Mouse (Mus musculus) midbrain, embryonic 16.5 days (tissue): ENCODE results near the gene Treml2. TPM values are rescaled to one million over a fixed set of nuclear protein-coding genes. Genes with fewer than 3 reads are reported as not detected.

Experiments
- ATAC-seq: fragments of 200-750 bp; cut with Nextera tagmentation; 2 replicates; pipeline ENCODE4 v1.8.0; 2017; ENCODE audit warnings: moderate TSS enrichment
- H3K27ac ChIP-seq: fragments of 300-500 bp; sonication (generic); 2 replicates; pipeline ENCODE4 v1.5.1; 2014; ENCODE audit warnings: mild to moderate bottlenecking, low read length, mixed read lengths
- H3K27me3 ChIP-seq: fragments of 300-500 bp; sonication (generic); 2 replicates; pipeline ENCODE4 v1.6.1; 2014; ENCODE audit warnings: low read depth, low read length, mixed read lengths; ENCODE audit not compliant: control insufficient read depth, insufficient read depth
- H3K36me3 ChIP-seq: fragments of 300-500 bp; sonication (generic); 2 replicates; pipeline ENCODE4 v1.6.1; 2014; ENCODE audit warnings: mild to moderate bottlenecking, low read length, moderate library complexity, mixed read lengths; ENCODE audit not compliant: control insufficient read depth, insufficient read depth
- H3K4me1 ChIP-seq: fragments of 300-500 bp; sonication (generic); 2 replicates; pipeline ENCODE4 v1.6.1; 2014; ENCODE audit warnings: mild to moderate bottlenecking, low read length, mixed read lengths; ENCODE audit not compliant: control insufficient read depth, insufficient read depth
- H3K4me2 ChIP-seq: fragments of 300-500 bp; sonication (generic); 2 replicates; pipeline ENCODE4 v1.6.1; 2014; ENCODE audit warnings: mild to moderate bottlenecking, low read length, mixed read lengths
- H3K4me3 ChIP-seq: fragments of 300-500 bp; sonication (generic); 2 replicates; pipeline ENCODE4 v1.5.1; 2014; ENCODE audit warnings: low read depth, mild to moderate bottlenecking, low read length, moderate library complexity, mixed read lengths
- H3K9ac ChIP-seq: fragments of 300-500 bp; sonication (generic); 2 replicates; pipeline ENCODE4 v1.6.1; 2014; ENCODE audit warnings: low read depth, low read length, mixed read lengths
- H3K9me3 ChIP-seq: fragments of 300-500 bp; sonication (generic); replicated peaks from 2 replicates; pipeline ENCODE4 v1.6.1; 2014; ENCODE audit warnings: mild to moderate bottlenecking, low read length, mixed read lengths; ENCODE audit not compliant: control insufficient read depth, poor library complexity, severe bottlenecking
- WGBS: fragments of 180-500 bp; shearing (Covaris S2); extraction: QIAGEN DNeasy Blood & Tissue Kit; methylation state at CpG from one replicate; pipeline ENCODE4 v1.1.7; 2014; 5-methylcytosine and 5-hydroxymethylcytosine counted together
- polyA plus RNA-seq: library from polyadenylated mRNA; unstranded; fragments of >200 nt; fragmentation: Nextera tagmentation; extraction: Ambion mirVana; gene quantifications from 2 replicates; pipeline ENCODE4 v1.2.1, GENCODE M21; 2015

Gene Treml2
- polyA plus RNA-seq, 1 experiment from 2014 or later, result 0.09 TPM

- Histone ChIP-seq H3K9me3 (no peaks in the 10 kb centered on the region), H3K9ac (peak overlapping the region; percentile 21; the same call in 1 of the 2 replicates), H3K27me3 (no peaks in the 10 kb centered on the region), H3K27ac (no peak overlapping the region), H3K4me1 (peaks cover 7% of the 10 kb centered on the region), H3K36me3 (no peaks in the 10 kb centered on the region), H3K4me3 (peak overlapping the region; percentile 30), H3K4me2 (peak overlapping the region; percentile 56)
- WGBS, result 22% methylated on average over 18 of the region's 18 CpGs
- ATAC-seq, result 0 out of 2 replicates have a peak, but pooled peaks have one; percentile 32
Observed at GRCm38 (mm10) chr17:48280943-48281738, 18.2 kb upstream of the Treml2 start.

- H3K36me3 ChIP-seq, result no peaks in the 10 kb centered on the region
- ATAC-seq, result no peak
- no peaks in the 10 kb centered on the region for H3K9me3 ChIP-seq
- 2% methylated on average over 3 of the region's 3 CpGs for whole genome bisulfite sequencing
- no peaks in the 10 kb centered on the region for H3K27me3 ChIP-seq
- no peak overlapping the region for H3K27ac ChIP-seq
- H3K4me2 ChIP-seq, result peak overlapping the region; percentile 56
- peak overlapping the region; percentile 49; the same call in 1 of the 2 replicates for H3K9ac ChIP-seq
- peaks cover 7% of the 10 kb centered on the region for H3K4me1 ChIP-seq
- H3K4me3 ChIP-seq, result peak overlapping the region; percentile 30
Observed at GRCm38 (mm10) chr17:48281739-48282085, 17.6 kb upstream of the Treml2 start.

- Histone ChIP-seq H3K9ac (no peak overlapping the region), H3K4me2 (no peak overlapping the region), H3K36me3 (no peaks in the 10 kb centered on the region), H3K9me3 (0 out of 2 replicates have a peak, but pooled peaks cover 2% of the 10 kb centered on the region), H3K27ac (no peak overlapping the region), H3K27me3 (no peaks in the 10 kb centered on the region), H3K4me3 (no peak overlapping the region), H3K4me1 (peaks cover 3% of the 10 kb centered on the region; the same call in 1 of the 2 replicates)
- ATAC-seq, result no peak
- WGBS, result 57% methylated on average over 1 of the region's 1 CpGs
Observed at GRCm38 (mm10) chr17:48286765-48287164, 12.5 kb upstream of the Treml2 start.

- WGBS, result 71% methylated on average over 2 of the region's 2 CpGs
- Histone ChIP-seq H3K36me3 (no peaks in the 10 kb centered on the region), H3K4me2 (no peak overlapping the region), H3K27ac (no peak overlapping the region), H3K9me3 (0 out of 2 replicates have a peak, but pooled peaks cover 2% of the 10 kb centered on the region), H3K4me1 (no peaks in the 10 kb centered on the region), H3K9ac (no peak overlapping the region), H3K27me3 (no peaks in the 10 kb centered on the region), H3K4me3 (no peak overlapping the region)
- no peak for ATAC-seq
Observed at GRCm38 (mm10) chr17:48287276-48287675, 12.0 kb upstream of the Treml2 start.

- Histone ChIP-seq H3K9ac (no peak overlapping the region), H3K9me3 (0 out of 2 replicates have a peak, but pooled peaks cover 2% of the 10 kb centered on the region), H3K4me2 (no peak overlapping the region), H3K27me3 (no peaks in the 10 kb centered on the region), H3K27ac (no peak overlapping the region), H3K4me1 (no peaks in the 10 kb centered on the region), H3K36me3 (no peaks in the 10 kb centered on the region), H3K4me3 (no peak overlapping the region)
- ATAC-seq, result no peak
- WGBS, result 81% methylated on average over 5 of the region's 5 CpGs
Observed at GRCm38 (mm10) chr17:48293500-48294194, 5.7 kb upstream of the Treml2 start.

GRCm38 (mm10) chr17:48299756-48300155, 458 bp downstream of the Treml2 start:
- no peak overlapping the region for H3K4me3 ChIP-seq
- no peaks in the 10 kb centered on the region for H3K9me3 ChIP-seq
- no peak overlapping the region for H3K9ac ChIP-seq
- ATAC-seq, result no peak
- no peaks in the 10 kb centered on the region for H3K36me3 ChIP-seq
- no peak overlapping the region for H3K4me2 ChIP-seq
- no peaks in the 10 kb centered on the region for H3K4me1 ChIP-seq
- H3K27ac ChIP-seq, result no peak overlapping the region
- no peaks in the 10 kb centered on the region for H3K27me3 ChIP-seq
- 66% methylated on average over 4 of the region's 7 CpGs for WGBS

GRCm38 (mm10) chr17:48300199-48300598, 901 bp downstream of the Treml2 start:
- WGBS, result 72% methylated on average over 7 of the region's 7 CpGs
- H3K4me3 ChIP-seq, result no peak overlapping the region
- ATAC-seq, result no peak
- no peak overlapping the region for H3K27ac ChIP-seq
- H3K9ac ChIP-seq, result no peak overlapping the region
- H3K27me3 ChIP-seq, result no peaks in the 10 kb centered on the region
- no peaks in the 10 kb centered on the region for H3K4me1 ChIP-seq
- H3K4me2 ChIP-seq, result no peak overlapping the region
- no peaks in the 10 kb centered on the region for H3K36me3 ChIP-seq
- no peaks in the 10 kb centered on the region for H3K9me3 ChIP-seq

- no peaks in the 10 kb centered on the region for H3K27me3 ChIP-seq
- H3K4me1 ChIP-seq, result no peaks in the 10 kb centered on the region
- no peak overlapping the region for H3K27ac ChIP-seq
- H3K36me3 ChIP-seq, result no peaks in the 10 kb centered on the region
- no peak for ATAC-seq
- no peak overlapping the region for H3K9ac ChIP-seq
- H3K4me3 ChIP-seq, result no peak overlapping the region
- 85% methylated on average over 9 of the region's 9 CpGs for whole genome bisulfite sequencing
- no peaks in the 10 kb centered on the region for H3K9me3 ChIP-seq
- H3K4me2 ChIP-seq, result no peak overlapping the region
Observed at GRCm38 (mm10) chr17:48300861-48301260, 1.6 kb downstream of the Treml2 start.

GRCm38 (mm10) chr17:48301792-48302191, 2.5 kb downstream of the Treml2 start:
- Histone ChIP-seq H3K27ac (no peak overlapping the region), H3K4me1 (no peaks in the 10 kb centered on the region), H3K4me2 (no peak overlapping the region), H3K9me3 (no peaks in the 10 kb centered on the region), H3K4me3 (no peak overlapping the region), H3K9ac (no peak overlapping the region), H3K27me3 (no peaks in the 10 kb centered on the region), H3K36me3 (no peaks in the 10 kb centered on the region)
- ATAC-seq, result no peak
- 94% methylated on average over 5 of the region's 5 CpGs for whole genome bisulfite sequencing
